Mouse (Mus musculus) thymus, adult 2 months (tissue): ENCODE measurements at regions not wholly inside any gene's neighbourhood (a gene's known extent, or its start where the extent isn't known, plus 50 kb on each side); places are given as distances from the start of the nearest gene placed in this dataset.

ENCODE experiments used
- CTCF ChIP-seq: fragments of 200-500 bp; IDR thresholded peaks from 2 replicates; pipeline ENCODE4 v1.5.1; 2012; ENCODE audit warnings: mild to moderate bottlenecking, control low read depth, low read length, moderate library complexity, borderline replicate concordance; ENCODE audit not compliant: control insufficient read depth, poor library complexity, insufficient read depth; ENCODE audit errors: extremely low read depth
- POLR2A ChIP-seq: fragments of 200-500 bp; IDR thresholded peaks from 2 replicates; pipeline ENCODE4 v1.6.1; 2012; ENCODE audit warnings: mild to moderate bottlenecking, low read length, control low read depth, moderate library complexity; ENCODE audit not compliant: control insufficient read depth, poor library complexity, insufficient read depth; ENCODE audit errors: extremely low read depth

DNA sequence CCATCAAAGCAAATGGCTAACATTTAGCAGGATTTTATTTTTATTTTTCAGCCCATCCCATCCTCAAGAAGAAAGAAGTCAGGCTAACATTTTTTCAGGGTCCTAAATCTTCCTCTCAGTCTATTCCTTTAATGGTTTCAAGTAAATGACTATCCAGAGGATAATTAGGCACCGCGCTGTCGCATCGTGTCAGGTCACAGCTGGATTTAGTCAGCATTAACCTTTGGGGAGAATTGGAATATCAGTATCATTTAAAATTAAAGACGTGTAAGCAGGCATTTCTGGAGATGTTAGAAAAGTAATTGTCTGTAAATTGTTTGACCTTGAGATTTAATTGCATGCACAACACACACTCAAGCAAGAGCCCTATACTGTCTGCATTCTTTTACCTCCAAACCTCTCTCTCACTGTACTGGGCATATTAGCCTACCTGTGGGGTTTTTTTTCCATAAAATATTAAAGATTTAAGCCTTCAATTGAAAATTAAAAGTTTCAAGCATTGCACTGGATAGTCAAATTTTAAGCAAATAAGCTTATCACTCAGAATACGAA is 277.8 kb upstream of the Mms22l start:
- no peak for TF ChIP-seq CTCF
- TF ChIP-seq POLR2A: no peak
